Mouse (Mus musculus): ENCODE measurements around the gene Clec4d. TPM values are rescaled to one million over a fixed set of nuclear protein-coding genes. Genes with fewer than 3 reads are reported as not detected.
"Not testable (repeated sequence)": the region's sequence is repeated elsewhere in the genome, so short reads cannot be mapped to it uniquely, and the experiment has no call there.

The Clec4d gene
- polyA plus RNA-seq, 1 experiment from 2014 or later: 0.15 TPM

- Histone ChIP-seq H3K4me1 (no peaks in the 10 kb centered on the region), H3K4me2 (no peak overlapping the region), H3K36me3 (no peaks in the 10 kb centered on the region), H3K4me3 (no peak overlapping the region), H3K9me3 (no peaks in the 10 kb centered on the region), H3K27me3 (no peaks in the 10 kb centered on the region), H3K27ac (no peak overlapping the region), H3K9ac (no peak overlapping the region)
- ATAC-seq (ENCODE audit: borderline replicate concordance, extremely low read depth, low FRiP score, low TSS enrichment): no peak
- WGBS: 79% methylated on average over 4 of the region's 4 CpGs
Measured at GRCm38 (mm10) chr6:123265809-123266208, 3.9 kb downstream of the Clec4d start.

DNA sequence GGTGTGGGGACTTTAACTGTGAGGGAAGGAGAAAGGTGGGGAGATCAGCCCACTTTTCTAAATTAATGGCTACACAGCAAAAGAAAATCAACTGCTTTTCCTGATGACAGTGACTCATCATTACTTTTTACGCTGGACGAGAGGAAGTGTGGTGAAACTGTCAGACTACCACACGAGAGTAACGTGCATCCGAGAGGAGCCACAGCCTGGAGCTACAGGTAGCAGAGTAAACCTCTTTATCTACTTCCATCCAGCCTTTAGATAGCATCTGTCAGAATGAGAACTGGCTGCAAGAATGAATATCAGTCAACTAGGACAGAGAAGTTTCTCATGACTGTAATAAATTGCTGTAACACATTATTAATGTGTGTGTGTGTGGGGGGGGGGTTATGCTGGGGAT, 5.0 kb downstream of the Clec4d start:
- Histone ChIP-seq H3K9me3 (no peaks in the 10 kb centered on the region), H3K9ac (no peak overlapping the region), H3K4me2 (no peak overlapping the region), H3K27ac (no peak overlapping the region), H3K4me1 (no peaks in the 10 kb centered on the region), H3K4me3 (no peak overlapping the region), H3K27me3 (no peaks in the 10 kb centered on the region), H3K36me3 (no peaks in the 10 kb centered on the region)
- no peak for ATAC-seq (ENCODE audit: borderline replicate concordance, extremely low read depth, low FRiP score, low TSS enrichment)
- WGBS: 77% methylated on average over 5 of the region's 5 CpGs

DNA sequence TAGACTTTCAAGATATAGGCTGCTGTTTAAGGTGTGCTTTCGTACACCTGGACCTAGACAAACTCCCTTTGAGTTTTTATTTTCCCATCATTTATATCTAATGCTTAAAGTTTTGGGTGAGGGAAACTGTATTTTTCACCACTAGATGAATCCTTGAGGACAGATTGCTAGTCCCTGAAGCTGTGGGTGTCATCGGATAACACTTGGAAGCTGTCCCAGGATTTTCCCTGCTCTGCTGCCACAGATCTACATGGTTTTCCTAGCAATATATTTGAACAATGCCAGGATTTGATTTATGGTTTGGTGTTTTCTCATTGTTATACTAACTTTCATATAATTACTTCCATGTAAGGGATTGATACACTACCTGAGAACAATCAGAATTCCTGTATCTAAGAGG, 17.5 kb downstream of the Clec4d start:
- Histone ChIP-seq H3K27ac (no peak overlapping the region), H3K9ac (no peak overlapping the region), H3K36me3 (no peaks in the 10 kb centered on the region), H3K4me2 (no peak overlapping the region), H3K4me3 (no peak overlapping the region), H3K4me1 (no peaks in the 10 kb centered on the region), H3K9me3 (no peaks in the 10 kb centered on the region), H3K27me3 (no peaks in the 10 kb centered on the region)
- ATAC-seq (ENCODE audit: borderline replicate concordance, extremely low read depth, low FRiP score, low TSS enrichment): no peak
- WGBS: 83% methylated on average over 2 of the region's 2 CpGs

- H3K4me1 ChIP-seq: no peaks in the 10 kb centered on the region
- no peak for ATAC-seq (ENCODE audit: borderline replicate concordance, extremely low read depth, low FRiP score, low TSS enrichment)
- no peaks in the 10 kb centered on the region for H3K9me3 ChIP-seq
- H3K27me3 ChIP-seq: no peaks in the 10 kb centered on the region
- no peak overlapping the region for H3K4me3 ChIP-seq
- H3K27ac ChIP-seq: no peak overlapping the region
- 93% methylated on average over 2 of the region's 2 CpGs for WGBS
- H3K9ac ChIP-seq: no peak overlapping the region
- no peaks in the 10 kb centered on the region for H3K36me3 ChIP-seq
- no peak overlapping the region for H3K4me2 ChIP-seq
Measured at GRCm38 (mm10) chr6:123286311-123286710, 24.4 kb downstream of the Clec4d start.

DNA sequence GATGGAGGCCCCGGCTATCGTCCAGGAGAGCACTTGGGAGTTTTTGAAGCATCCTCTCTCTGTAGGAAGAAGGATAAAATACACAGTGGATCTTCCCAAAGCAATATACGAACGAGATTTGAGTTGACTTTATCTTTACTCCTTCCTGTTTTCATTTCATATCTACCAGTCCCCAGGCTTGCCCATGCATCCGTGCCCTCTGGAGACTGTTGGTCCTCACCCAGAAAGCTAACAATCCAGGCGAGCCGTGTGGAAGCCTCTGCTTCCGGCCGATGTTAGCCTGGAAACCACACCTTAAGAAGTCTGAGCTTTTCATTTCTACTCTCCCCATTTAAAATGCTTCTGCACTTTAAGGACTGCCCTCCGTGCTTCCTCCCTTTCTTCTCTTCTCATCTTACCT, 27.0 kb downstream of the Clec4d start:
- H3K9me3 ChIP-seq: no peaks in the 10 kb centered on the region
- H3K27me3 ChIP-seq: no peaks in the 10 kb centered on the region
- no peak overlapping the region for H3K4me3 ChIP-seq
- WGBS: 79% methylated on average over 10 of the region's 10 CpGs
- no peak overlapping the region for H3K4me2 ChIP-seq
- no peaks in the 10 kb centered on the region for H3K36me3 ChIP-seq
- H3K27ac ChIP-seq: no peak overlapping the region
- no peak for ATAC-seq (ENCODE audit: borderline replicate concordance, extremely low read depth, low FRiP score, low TSS enrichment)
- H3K9ac ChIP-seq: no peak overlapping the region
- H3K4me1 ChIP-seq: no peaks in the 10 kb centered on the region

DNA sequence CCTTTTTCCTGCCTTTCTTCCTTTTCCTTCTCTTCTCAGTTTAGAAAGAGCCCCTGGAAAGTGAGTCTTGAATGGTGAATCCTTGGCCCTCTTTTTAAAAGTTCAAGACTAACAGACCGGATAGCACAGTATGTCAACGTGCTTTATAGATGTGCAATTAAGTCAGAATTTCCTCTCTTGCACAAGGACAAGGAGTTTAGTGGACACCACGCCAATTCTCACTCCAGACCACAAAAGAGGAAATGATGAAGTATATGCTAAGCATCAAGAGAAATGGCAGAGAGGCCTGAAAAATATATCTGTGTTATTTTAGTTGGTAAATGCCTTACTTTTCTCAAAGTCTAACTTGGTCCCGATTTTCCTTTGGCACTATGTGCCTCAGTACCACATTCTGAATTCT, 27.8 kb downstream of the Clec4d start, which contains the start of gene Clec4e:
Gene Clec4e, minus strand, starts transcription at position 118 of the 400 bp plus-strand sequence.
- no peaks in the 10 kb centered on the region for H3K9me3 ChIP-seq
- no peak for ATAC-seq (ENCODE audit: borderline replicate concordance, extremely low read depth, low FRiP score, low TSS enrichment)
- 79% methylated on average over 4 of the region's 4 CpGs for WGBS
- no peak within 1 kb of the TSS for H3K9ac ChIP-seq
- H3K27ac ChIP-seq: no peak within 1 kb of the TSS
- no peak within 1 kb of the TSS for H3K4me3 ChIP-seq
- H3K4me2 ChIP-seq: no peak within 1 kb of the TSS
- H3K27me3 ChIP-seq: no peaks in the 10 kb centered on the region
- H3K4me1 ChIP-seq: no peaks in the 10 kb centered on the region
- H3K36me3 ChIP-seq: no peaks in the 10 kb centered on the region

- Histone ChIP-seq H3K4me2 (no peak overlapping the region), H3K4me1 (no peaks in the 10 kb centered on the region), H3K27ac (no peak overlapping the region), H3K9ac (no peak overlapping the region), H3K4me3 (no peak overlapping the region), H3K36me3 (no peaks in the 10 kb centered on the region), H3K27me3 (no peaks in the 10 kb centered on the region), H3K9me3 (no peaks in the 10 kb centered on the region)
- 96% methylated on average over 1 of the region's 1 CpGs for WGBS
- peak; percentile 39; the same call in 1 of the 2 replicates for ATAC-seq (ENCODE audit: borderline replicate concordance, extremely low read depth, low FRiP score, low TSS enrichment)
Measured at GRCm38 (mm10) chr6:123292751-123293400, 31.0 kb downstream of the Clec4d start.

- H3K9ac ChIP-seq; H3K4me2 ChIP-seq; H3K36me3 ChIP-seq; H3K4me1 ChIP-seq; H3K27me3 ChIP-seq; H3K27ac ChIP-seq; ATAC-seq (ENCODE audit: borderline replicate concordance, extremely low read depth, low FRiP score, low TSS enrichment); H3K9me3 ChIP-seq; H3K4me3 ChIP-seq: not testable (repeated sequence)
- 83% methylated on average over 11 of the region's 11 CpGs for WGBS
Measured at GRCm38 (mm10) chr6:123293509-123293908, 31.6 kb downstream of the Clec4d start.

- H3K36me3 ChIP-seq: no peaks in the 10 kb centered on the region
- no peak for ATAC-seq (ENCODE audit: borderline replicate concordance, extremely low read depth, low FRiP score, low TSS enrichment)
- no peaks in the 10 kb centered on the region for H3K9me3 ChIP-seq
- no peak overlapping the region for H3K27ac ChIP-seq
- no peaks in the 10 kb centered on the region for H3K4me1 ChIP-seq
- H3K9ac ChIP-seq: no peak overlapping the region
- 44% methylated on average over 1 of the region's 1 CpGs for WGBS
- no peak overlapping the region for H3K4me2 ChIP-seq
- H3K27me3 ChIP-seq: no peaks in the 10 kb centered on the region
- H3K4me3 ChIP-seq: no peak overlapping the region
Measured at GRCm38 (mm10) chr6:123296687-123297086, 34.8 kb downstream of the Clec4d start.

GRCm38 (mm10) chr6:123306315-123306714, 44.4 kb downstream of the Clec4d start:
- not testable (repeated sequence) for H3K9ac ChIP-seq; H3K9me3 ChIP-seq; ATAC-seq (ENCODE audit: borderline replicate concordance, extremely low read depth, low FRiP score, low TSS enrichment); H3K4me3 ChIP-seq; H3K27me3 ChIP-seq; H3K27ac ChIP-seq; H3K36me3 ChIP-seq; H3K4me1 ChIP-seq; H3K4me2 ChIP-seq
- WGBS: 79% methylated on average over 7 of the region's 7 CpGs

DNA sequence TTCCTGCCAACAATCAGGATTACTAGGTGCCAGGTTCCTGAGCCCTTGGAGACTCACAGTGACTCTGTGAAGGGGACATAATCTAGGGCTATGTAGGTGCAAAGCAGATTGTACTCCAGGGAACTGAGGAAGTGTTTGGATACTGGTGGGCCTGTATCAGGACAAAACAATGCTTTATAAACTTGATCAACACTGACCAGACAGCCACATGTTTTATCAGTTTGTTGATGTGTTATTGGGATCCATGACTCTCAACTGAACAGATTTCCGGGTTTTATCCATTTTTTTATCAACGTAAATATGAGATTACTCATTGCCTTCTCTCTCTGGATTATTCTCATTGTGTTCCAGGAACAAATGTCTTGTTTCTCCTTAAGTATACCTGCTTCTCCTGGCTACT, 46.1 kb downstream of the Clec4d start, which contains the start of gene Vmn2r19:
Gene Vmn2r19, plus strand, starts transcription at position 301 of the 400 bp plus-strand sequence.
- H3K4me2 ChIP-seq: no peak within 1 kb of the TSS
- WGBS: 83% methylated on average over 2 of the region's 2 CpGs
- no peak within 1 kb of the TSS for H3K27ac ChIP-seq
- no peaks in the 10 kb centered on the region for H3K9me3 ChIP-seq
- H3K9ac ChIP-seq: no peak within 1 kb of the TSS
- H3K36me3 ChIP-seq: no peaks in the 10 kb centered on the region
- ATAC-seq (ENCODE audit: borderline replicate concordance, extremely low read depth, low FRiP score, low TSS enrichment): no peak
- no peaks in the 10 kb centered on the region for H3K4me1 ChIP-seq
- no peaks in the 10 kb centered on the region for H3K27me3 ChIP-seq
- no peak within 1 kb of the TSS for H3K4me3 ChIP-seq
